Mouse (Mus musculus) right cerebral cortex, adult 2 months (tissue): ENCODE data around the gene Metrn.

ENCODE experiments used
- DNase-seq, 2 experiments: peaks; one replicate each; pipeline ENCODE4 v3.0.0; 2021 to 2022; ENCODE audit warnings: low spot score in 2 of 2

Gene Metrn

DNA sequence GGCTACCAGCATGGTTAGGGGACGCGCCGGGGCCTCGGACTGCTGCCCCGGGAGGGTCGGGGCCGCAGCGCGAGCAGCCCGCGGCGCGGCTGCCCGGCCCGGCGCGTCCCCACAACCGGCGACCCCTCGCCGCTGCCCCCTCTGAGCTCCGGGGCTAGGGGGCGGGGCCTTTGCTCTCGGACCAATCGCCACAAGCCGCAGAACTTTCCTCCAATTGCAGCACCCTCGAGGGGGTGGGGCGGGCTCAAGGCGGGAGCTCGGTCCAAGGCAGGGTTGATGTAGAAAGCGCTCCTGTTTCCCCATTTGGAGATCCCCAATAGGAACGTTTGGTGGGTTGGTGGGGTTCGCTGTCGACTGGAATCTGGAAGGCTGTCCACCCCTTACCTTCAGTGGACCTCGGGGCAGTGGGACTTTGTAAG lies at the start of gene Metrn:
Gene Metrn, minus strand, starts transcription at position 186 of the 419 bp plus-strand sequence.
- DNase-seq = peak; percentile 66 to 67

DNA sequence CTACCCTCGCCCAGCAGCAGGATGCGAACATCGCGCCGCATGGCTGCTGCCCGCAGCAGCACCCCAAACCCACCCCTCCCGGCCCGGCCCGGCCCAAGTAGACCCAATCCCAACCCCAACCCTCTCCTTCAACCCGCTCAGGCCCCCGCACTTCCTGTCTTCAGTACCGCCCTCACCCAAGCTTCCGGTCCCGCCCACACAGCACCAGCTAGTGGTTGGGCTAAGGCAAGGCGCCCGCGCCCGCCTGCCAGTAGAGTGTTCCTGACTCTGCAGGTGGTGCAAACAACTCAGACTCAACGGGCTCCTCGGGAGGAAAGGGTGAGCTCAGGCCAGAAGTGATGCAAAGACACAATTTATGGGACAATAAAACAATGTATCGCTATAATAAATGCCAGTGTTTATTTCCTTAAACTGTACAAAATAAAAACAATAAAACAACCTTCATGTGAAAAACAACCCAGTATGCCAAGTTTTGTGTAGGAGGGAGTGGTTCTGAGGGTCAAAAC lies 47.5 kb upstream of the Metrn start, which contains the start of gene Rhot2:
Gene Rhot2, minus strand, starts transcription at position 456 of the 506 bp plus-strand sequence.
- DNase-seq = peak; percentile 95 to 96

DNA sequence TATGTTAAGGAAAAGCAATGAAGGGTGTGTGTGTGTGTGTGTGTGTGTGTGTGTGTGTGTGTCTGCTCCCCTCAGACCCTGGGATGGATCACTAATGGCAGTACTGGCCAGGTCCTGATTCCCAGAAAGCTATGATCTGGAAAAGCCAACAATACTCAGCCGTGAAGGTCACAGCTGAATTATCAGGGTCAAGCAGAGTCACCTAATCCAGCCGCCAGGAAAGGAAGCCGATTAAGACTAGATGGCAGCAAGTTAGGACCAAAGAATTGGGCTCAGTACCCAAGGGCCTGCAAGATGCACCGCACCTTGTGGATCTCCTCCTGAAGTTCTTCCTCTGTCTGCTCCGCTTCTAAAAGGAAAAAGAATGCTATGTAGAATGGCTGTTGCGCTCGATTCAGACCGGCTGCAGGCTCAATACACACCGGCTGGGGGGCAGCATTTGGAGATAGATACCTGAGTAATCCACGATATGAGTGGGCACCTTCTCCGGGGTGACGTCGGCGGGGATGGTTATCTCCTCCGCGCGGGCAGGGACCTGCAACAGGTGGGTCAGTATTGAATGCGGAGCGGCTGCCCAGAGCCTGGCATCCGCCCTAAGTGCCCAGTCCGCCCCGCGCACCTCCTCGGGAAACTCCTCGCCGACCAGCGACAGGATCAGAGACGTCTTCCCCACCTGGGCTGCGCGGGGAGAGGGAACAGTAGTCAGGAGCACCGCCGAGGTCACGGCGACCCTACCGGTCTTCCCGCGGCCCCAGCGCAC lies 46.9 kb upstream of the Metrn start:
- DNase-seq = peak in 1 of 2 experiments; percentile 57

DNA sequence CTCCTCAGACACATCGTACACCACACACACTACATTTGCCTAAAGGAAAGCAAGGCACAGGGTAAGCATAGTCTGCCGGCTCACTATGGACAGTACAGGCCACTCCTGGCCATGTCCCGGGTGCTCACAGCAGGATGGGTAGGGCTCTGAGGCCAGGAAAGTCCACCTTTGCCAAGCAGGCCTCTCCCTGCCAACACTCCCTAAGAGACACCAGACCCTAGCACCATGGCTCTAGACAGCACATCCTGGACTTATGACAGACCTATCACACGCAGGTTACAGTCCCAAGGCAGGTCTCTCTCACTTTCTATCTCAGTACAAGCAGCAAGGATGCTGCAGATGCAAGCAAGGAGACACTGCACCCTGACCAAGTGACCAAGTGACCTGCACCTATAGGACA lies 46.2 kb upstream of the Metrn start:
- DNase-seq = no peak

DNA sequence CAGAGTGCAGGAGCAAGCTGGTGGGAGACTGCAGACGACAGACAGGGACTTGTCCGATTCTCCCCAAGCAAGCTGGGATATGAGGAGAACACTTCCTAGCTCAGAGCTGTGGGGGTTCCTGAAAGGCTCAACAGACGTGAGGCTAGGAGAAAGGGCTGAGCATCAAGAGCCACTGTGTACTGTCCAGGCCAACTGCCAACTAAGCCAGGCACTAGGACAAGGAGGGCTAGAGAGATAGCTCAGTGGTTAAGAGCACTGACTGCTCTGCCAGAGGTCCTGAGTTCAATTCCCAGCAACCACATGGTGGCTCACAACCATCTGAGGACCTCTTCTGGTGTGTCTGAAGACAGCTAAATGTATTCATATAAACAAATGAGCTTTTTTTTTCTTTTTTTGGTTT lies 45.6 kb upstream of the Metrn start:
- no peak for DNase-seq

DNA sequence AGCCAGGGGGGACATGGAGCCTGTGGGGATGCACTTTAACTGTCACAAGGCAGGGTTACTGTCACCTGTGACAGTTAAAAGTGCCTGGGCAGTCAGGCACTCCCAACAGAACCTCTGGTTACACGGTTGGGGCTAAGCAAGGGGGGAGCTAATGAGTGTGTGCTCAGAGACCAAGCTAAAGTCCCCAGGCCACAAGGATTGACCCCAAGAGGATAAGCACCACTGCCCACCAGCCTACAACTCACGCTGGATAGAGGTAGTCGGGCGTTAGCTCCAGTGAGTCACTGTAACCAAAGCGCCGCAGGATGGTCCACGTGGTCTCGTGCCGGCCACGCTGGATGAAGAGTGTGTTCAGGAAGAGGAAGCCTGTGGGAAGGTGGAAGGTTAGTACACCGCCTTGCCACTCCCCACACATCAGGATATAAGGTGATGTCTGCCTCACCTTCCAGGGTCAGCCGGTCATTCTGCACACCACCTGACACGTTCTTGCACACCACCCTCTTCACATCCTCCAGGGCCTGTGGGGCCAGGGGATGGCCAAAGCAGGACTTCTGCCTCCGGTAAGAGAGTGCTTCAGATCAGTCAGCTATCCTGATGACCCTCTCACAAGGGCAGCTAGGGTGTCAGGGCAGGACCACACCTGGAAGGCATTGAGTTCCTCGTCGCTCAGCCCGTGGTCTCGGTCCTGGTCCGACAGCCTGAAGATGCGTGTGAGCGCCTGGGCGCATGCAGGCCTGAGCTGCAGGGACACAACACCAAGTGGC lies 44.4 kb upstream of the Metrn start, which contains the start of gene Gm20683:
Gene Gm20683, minus strand, starts transcription at position 647 of the 764 bp plus-strand sequence.
- DNase-seq = no peak

DNA sequence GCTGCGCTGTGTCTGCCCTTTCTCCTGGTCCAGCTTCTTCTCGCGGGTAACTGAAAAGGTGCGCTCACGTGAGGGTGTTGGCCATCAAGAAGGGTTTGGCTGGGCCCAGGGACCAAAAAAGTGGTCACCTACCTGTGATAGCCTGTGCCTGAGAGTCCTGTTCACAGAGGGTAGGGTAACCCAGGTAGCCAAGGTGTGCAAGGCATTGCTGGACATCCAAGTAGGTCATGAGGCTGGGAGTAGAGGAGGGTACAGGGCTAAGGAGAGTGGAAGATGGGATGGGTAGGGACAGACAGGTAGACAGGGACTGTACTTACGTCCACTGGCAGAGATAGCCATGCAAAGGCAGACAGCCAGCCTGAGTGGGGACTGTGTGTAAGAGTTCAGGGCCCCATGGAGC lies 43.6 kb upstream of the Metrn start:
- DNase-seq = no peak

DNA sequence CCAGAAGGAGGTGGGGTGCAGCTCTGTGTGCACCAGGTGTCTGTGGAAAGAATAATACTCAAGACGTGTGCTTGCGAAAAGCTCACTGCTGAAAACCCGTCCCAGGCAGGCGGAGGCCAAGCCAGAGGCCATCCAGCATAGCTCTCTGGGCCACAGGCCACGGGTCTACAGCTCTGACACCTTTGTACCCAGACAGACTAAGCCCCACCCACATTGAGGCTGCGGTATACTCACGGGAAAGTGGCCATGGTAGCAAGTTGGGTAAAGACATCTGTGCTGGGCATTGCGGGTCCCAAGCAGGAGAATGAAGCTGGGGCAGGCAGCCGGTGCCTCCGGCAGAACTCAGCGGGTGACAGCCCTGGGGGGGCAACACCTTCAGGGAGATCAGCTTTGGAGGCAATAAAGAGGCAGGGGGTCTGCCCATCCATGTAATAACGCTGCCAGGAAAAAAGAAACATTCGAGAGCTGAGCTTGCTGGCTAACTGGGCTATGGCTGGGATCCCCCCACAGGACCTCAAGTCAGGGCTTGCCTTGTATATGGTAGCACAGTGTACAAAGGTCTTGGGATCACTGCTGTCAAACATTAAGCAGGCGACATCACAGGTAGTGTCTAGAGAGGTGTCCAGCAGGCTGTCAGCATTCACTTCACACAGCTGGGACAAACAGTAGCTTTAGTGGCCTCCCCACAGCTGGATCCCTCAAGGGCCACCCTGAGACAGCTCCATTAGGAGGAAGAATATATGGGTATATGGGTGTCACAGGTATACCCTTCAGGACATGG lies 42.7 kb upstream of the Metrn start:
- DNase-seq = no peak

DNA sequence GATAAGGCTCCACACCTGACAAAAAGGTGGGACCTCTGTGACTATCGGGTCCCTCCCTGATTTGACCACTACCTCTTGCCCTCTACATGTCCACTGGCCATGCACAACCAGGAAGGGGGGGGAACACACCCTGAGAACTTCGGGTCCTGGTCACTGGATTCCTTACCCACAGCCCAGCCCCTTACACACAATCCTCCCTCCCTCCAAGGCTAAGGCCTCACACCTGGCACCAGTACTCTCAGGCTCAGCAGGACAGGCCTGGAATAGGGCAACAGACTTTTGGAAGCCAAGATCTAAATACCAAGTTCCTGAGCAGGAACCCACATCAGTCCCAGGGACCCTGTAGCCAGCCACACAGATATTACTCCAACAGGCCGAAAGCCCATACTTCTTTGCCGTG lies 42.0 kb upstream of the Metrn start:
- no peak for DNase-seq

DNA sequence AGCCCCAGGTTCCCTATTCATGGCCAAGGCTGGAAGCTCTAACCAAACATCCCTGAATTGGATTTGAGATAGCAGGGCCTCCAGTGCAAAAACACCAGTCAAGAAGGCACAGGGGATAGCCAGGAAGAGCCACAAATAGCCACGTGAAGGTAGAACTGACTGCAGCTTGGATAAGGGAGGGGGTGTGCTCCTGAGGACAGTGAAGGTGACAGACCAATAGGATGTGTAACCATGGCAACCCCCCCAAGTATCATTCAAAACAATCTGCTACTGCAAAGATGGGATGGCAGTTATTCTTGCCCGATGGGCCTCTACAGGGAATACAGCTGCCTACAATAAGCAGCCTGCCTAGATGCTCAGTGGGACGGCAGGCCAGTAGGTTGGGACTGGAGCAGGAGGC lies 40.6 kb upstream of the Metrn start:
- peak in 1 of 2 experiments; percentile 37 for DNase-seq

DNA sequence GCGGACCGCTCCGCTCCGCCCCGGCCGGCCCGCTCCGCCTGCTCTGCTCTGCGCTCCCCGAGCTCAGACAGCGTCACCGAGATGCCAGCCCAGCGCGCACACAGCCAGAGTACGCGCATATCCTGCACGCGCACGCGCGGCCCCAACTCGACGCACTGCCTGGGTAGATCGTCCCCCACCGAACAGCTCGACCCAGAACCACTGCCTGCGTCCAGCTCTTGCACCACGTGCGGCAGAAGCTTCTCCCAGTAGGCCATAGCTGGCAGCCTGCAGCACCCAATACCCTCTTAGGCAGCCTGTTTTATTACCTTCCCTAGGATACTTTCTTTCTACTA lies 40.1 kb upstream of the Metrn start, which contains the start of gene Rhbdl1:
Gene Rhbdl1, minus strand, starts transcription at position 220 of the 335 bp plus-strand sequence.
- DNase-seq = peak; percentile 84 to 87

DNA sequence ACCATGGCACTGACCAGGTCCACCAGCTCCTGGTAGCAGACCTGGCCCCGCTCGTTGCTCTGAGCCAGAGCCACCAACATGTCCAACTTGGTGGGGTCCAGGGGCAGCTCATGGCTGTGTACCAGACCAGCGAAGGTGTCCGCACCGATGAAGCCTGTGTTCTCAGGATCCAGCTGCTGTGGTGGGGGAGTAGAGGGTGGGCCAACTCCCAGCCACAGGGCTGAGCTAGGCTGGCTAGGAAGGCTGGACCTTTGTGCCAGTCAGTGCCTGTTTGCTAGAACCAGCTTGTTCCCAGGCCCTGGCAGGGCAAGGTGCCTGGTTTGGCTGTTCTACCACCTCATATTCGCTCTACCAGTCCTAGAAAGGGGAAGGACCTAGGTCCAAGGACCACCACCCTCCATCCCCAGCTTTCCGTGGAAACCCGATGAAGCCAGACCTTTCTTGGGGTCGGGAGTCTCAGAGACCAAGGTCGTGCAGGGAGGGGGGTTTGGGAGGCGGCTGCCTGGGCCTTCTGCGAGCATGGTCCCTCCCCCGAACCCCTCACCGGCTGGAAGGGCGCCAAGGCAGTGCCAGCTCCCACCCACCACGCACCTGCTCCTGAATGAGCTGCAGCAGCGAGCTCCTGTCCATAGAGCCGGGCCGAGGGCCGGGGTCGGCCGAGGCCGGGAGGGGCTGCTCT lies 39.6 kb upstream of the Metrn start:
- no peak for DNase-seq

DNA sequence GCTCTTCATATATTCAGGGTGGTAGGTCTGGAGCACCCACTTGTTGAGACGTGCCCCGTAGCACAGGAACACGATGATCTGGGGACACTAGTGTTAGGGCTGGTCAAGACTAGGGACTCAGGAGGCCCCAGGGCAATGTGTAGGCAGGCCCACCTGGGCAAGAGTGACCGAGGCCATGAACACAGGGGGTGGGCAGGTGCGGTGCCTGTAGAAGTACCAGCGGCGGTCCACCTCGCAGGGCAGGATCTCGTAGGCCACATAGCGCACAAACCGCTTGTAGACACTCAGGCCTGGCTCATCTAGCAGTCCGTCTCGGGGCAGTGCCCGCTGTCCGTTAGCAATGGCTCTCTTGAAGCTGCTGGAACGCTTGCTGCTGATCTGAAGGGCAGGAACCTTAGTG lies 38.9 kb upstream of the Metrn start:
- DNase-seq = no peak

DNA sequence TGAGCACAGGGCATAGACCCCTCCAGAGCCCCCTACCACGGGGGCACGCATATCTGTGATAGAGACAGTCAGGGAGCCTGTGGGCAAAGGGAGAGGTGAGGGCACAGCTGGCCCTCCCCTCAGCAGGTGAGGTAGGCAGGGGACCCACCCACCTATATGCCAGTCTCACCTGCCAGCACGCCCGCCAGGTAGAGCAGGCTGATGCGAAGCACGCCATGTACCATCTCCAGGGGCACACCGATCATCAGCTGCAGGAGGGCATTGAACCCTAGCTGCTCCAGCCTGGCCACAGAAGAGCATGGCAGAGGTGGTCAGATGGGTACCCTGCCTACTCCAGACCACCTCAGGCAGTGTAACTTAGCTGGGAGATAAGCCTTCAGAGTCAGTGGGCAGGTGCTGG lies 38.4 kb upstream of the Metrn start:
- DNase-seq = no peak

DNA sequence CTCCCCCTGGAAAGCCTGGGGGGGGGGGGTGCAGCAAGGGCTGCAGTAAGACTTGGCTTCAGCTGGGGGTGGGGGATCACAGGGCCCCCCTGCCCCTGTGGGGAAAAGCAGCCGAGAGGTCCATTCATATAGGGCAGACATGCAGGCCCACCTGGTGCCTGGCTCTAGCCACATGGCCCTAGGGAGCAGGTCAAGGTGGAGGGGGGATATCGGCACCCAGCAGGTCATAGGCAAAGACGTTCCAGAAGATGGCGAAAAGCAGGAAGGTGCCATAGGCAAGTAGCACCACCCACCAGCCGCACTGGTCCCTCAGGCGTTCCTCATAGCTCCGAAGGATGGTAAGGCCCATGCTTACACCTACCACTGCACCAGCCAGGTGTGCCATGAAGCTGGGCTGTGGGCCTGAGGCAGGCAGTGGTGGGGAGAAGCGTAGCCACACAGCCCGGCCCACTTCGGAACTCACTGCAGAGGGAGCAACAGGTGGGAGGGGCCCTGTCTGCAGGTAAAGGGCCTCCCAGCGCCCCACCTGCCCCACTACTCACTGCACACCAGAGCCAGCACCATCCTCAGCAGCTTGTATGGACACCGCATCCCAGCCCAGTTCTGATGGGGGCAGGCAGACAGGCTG lies 37.8 kb upstream of the Metrn start:
- DNase-seq = no peak

DNA sequence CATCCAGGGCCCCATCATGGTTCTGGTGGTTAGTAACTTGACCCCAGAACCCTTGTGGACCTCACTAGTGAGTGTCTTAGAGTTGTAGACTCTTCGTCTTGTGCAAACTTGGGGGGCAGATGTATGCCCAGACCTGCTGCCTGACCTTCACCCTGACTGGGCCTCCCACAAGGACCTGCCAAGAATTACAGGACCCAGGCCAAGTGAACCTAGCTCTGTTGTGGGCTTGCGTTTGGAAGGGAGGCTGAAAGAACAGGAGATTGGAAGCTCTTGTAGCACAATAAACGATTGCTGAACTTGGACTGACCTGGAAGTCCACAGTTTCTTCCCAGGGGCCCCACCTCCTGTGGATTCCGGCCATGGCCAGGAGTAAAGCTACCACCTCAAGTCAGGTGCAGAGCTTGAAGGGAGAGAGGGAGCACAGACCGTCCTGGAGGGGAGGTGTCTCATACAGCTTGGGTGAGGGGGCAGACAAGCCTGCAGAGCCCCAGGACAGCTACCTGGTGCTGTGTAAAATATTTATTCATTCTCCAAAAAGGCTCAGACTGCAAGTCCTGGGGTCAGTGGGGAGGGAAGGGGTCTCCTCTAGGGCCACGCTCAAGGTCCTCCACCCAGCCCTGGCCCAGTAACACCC lies 37.1 kb upstream of the Metrn start:
- no peak for DNase-seq

DNA sequence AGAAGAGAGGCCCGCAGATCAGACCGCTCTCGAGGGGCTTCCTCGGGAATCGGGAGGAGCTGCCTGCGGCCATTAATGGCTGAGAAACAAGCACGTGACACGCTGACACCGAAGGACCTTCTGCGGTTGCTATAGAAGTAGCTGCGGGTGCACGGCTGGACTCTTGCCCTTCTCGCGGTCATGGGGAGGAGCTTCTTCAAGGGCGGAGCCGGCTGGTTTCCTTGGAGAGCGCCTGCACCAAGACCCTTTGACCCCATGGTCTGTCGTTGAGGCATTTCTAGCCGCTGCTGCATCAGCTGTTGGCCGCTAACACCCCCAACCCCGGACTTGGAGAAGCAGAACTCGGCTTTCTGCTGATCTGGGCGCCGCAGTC lies 36.3 kb upstream of the Metrn start, which contains the start of gene Stub1:
Gene Stub1, minus strand, starts transcription at position 114 of the 373 bp plus-strand sequence.
- peak; percentile 79 to 83 for DNase-seq

DNA sequence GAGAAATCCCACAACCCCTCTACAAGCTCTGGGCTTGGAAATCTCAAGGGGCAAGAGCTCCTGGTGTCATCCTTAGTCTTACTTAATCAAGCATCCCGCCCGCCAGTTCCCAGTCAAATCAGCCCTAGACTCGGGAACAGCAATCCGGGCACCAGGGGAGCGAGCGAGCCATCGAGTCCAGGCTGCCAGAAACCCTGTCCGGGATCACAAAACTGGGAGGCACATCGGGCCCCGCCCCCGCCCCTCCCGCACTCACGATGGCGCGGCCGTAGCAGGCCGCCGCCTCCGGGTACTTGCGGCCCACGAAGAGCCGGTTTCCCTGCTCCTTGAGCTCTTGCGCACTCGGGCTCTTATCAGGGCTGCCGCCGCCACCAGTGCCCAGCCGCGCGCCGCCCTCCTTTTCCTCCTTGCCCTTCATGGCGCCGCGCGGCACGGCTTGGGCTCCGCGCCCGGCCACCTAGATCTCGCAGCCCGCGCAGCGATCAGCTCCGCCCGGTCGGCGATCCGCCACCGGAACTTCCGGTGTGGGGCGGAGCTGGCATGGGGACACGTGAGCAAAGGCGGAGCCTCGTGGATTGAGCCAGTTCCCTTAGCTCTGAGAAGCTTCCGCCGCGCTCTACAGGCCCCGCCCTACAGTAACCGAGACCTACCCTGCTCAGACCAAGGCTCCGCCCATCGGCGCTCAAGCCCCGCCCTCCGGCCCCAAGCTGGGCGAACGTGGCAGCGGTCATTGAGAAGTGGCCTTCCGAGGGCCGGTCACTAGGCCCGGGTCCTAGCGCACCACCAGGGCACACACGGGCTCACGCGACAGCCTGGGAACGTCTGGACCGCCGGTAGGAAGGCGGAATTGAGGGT lies 35.7 kb upstream of the Metrn start:
- DNase-seq = peak; percentile 96 to 99
